Mouse (Mus musculus) midbrain, postnatal 0 days (tissue): ENCODE results near the gene Supt20. TPM values are rescaled to one million over a fixed set of nuclear protein-coding genes. Genes with fewer than 3 reads are reported as not detected.
"Not testable (repeated sequence)": the region's sequence is repeated elsewhere in the genome, so short reads cannot be mapped to it uniquely, and the experiment has no call there.

Experiments
- ATAC-seq: fragments of 200-750 bp; cut with Nextera tagmentation; 2 replicates; pipeline ENCODE4 v1.8.0; 2017; ENCODE audit warnings: moderate number of reproducible peaks, mild to moderate bottlenecking, moderate TSS enrichment, moderate library complexity; ENCODE audit not compliant: low FRiP score
- DNase-seq: peaks from one replicate; pipeline ENCODE4 v3.0.0-alpha.2; 2015; ENCODE audit warnings: low spot score
- H3K27ac ChIP-seq: fragments of 300-500 bp; sonication (generic); 2 replicates; pipeline ENCODE4 v1.5.1; 2014; ENCODE audit warnings: low read depth, mild to moderate bottlenecking, low read length, mixed read lengths
- H3K27me3 ChIP-seq: fragments of 300-500 bp; sonication (generic); 2 replicates; pipeline ENCODE4 v1.6.1; 2014; ENCODE audit warnings: low read length, control low read depth, mixed read lengths; ENCODE audit not compliant: insufficient read depth
- H3K36me3 ChIP-seq: fragments of 300-500 bp; sonication (generic); 2 replicates; pipeline ENCODE4 v1.6.1; 2014; ENCODE audit warnings: low read length, control low read depth, mixed read lengths; ENCODE audit not compliant: insufficient read depth
- H3K4me1 ChIP-seq: fragments of 300-500 bp; sonication (generic); 2 replicates; pipeline ENCODE4 v1.6.1; 2014; ENCODE audit warnings: mild to moderate bottlenecking, control low read depth, antibody characterized with exemption, low read length, mixed read lengths; ENCODE audit not compliant: insufficient read depth
- H3K4me2 ChIP-seq: fragments of 300-500 bp; sonication (generic); 2 replicates; pipeline ENCODE4 v1.6.1; 2014; ENCODE audit warnings: low read depth, mild to moderate bottlenecking, low read length, mixed read lengths; ENCODE audit not compliant: poor library complexity, severe bottlenecking
- H3K4me3 ChIP-seq: fragments of 300-500 bp; sonication (generic); 2 replicates; pipeline ENCODE4 v1.5.1; 2014; ENCODE audit warnings: low read depth, mild to moderate bottlenecking, low read length, moderate library complexity
- H3K9ac ChIP-seq: fragments of 300-500 bp; sonication (generic); replicated peaks from 2 replicates; pipeline ENCODE4 v1.6.1; 2014; ENCODE audit warnings: mild to moderate bottlenecking, low read length, moderate library complexity, mixed read lengths; ENCODE audit not compliant: poor library complexity, severe bottlenecking
- H3K9me3 ChIP-seq: fragments of 300-500 bp; sonication (generic); 2 replicates; pipeline ENCODE4 v1.6.1; 2016; ENCODE audit warnings: low read length, control low read depth
- CTCF ChIP-seq: IDR thresholded peaks from 2 replicates; pipeline ENCODE4 v1.5.1; 2016; ENCODE audit warnings: antibody characterized with exemption, mild to moderate bottlenecking
- WGBS: fragments of 180-500 bp; shearing (Covaris S2); extraction: QIAGEN DNeasy Blood & Tissue Kit; methylation state at CpG from one replicate; pipeline ENCODE4 v1.1.7; 2014; 5-methylcytosine and 5-hydroxymethylcytosine counted together
- polyA plus RNA-seq: library from polyadenylated mRNA; unstranded; fragments of >200 nt; fragmentation: Nextera tagmentation; extraction: Ambion mirVana; gene quantifications from 2 replicates; pipeline ENCODE4 v1.2.1, GENCODE M21; 2015
- total RNA-seq: library from RNA; depleted of rRNA; stranded (reverse); fragments of >200 nt; gene quantifications from 2 replicates; pipeline ENCODE4 v1.2.3, GENCODE M21; 2014

Gene Supt20
- total and polyA plus RNA-seq, 2 experiments from 2014 or later, result 34.7 to 60.8 TPM

DNA sequence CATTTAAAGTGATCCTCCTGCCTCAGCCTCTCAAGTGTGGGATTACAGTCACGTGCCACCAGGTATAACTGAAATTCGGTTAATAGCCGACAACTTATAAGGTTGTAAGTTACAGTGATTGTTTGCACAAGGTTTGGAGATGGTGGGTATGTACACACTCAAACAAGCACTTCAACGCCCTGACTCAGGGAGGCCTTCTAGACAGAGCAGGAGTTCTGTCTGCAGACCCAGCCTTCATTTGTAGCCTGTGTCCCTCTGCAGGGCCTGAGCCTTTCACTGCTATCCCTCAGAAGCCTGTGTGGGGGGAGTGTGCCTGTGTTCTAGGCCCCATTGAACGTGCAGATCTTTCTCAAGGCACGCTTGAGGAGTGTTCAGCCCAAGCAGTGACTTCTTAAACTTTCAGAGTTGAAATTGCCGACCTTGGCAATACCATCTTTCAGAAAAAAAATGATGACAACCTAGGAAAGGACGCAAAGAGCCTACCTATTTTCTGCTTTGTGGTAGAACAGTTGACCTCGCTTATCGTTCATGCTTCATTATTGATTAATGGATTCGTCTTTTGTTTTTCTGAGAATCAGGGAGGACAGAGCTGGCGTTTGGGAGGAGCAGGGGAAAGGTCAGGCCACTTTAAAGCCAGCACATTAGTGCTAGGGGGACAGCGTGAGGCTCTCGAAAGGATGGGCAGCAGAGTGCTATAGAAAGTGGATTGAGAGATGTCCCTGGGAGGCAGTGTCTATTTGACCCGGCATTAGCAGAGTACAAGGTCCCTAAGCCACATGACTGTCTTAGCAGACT lies 67.9 kb downstream of the Supt20 start:
- TF ChIP-seq CTCF, result no peak

GRCm38 (mm10) chr3:54761258-54761657 lies 68.7 kb downstream of the Supt20 start:
- no peak for TF ChIP-seq CTCF
- Histone ChIP-seq H3K36me3 (no peaks in the 10 kb centered on the region), H3K4me1 (no peaks in the 10 kb centered on the region; the same call in 1 of the 2 replicates), H3K4me3 (no peak overlapping the region), H3K27me3 (no peaks in the 10 kb centered on the region; the same call in 1 of the 2 replicates), H3K9ac (no peak overlapping the region), H3K4me2 (no peak overlapping the region), H3K9me3 (no peaks in the 10 kb centered on the region), H3K27ac (no peak overlapping the region)
- DNase-seq (no peak), ATAC-seq (no peak)
- 92% methylated on average over 1 of the region's 1 CpGs for WGBS

More for the DNA sequence above, 67.9 kb downstream of the Supt20 start:
- Histone ChIP-seq H3K36me3 (no peaks in the 10 kb centered on the region), H3K27me3 (no peaks in the 10 kb centered on the region; the same call in 1 of the 2 replicates), H3K9ac (no peak overlapping the region), H3K9me3 (no peaks in the 10 kb centered on the region), H3K4me2 (no peak overlapping the region), H3K4me1 (no peaks in the 10 kb centered on the region; the same call in 1 of the 2 replicates), H3K4me3 (no peak overlapping the region), H3K27ac (no peak overlapping the region)
- 60% methylated on average over 15 of the region's 15 CpGs for WGBS
- DNase-seq (no peak), ATAC-seq (no peak)

GRCm38 (mm10) chr3:54764418-54764817 lies 71.8 kb downstream of the Supt20 start:
- Histone ChIP-seq H3K36me3 (no peaks in the 10 kb centered on the region), H3K27ac (no peak overlapping the region), H3K9me3 (no peaks in the 10 kb centered on the region), H3K9ac (no peak overlapping the region), H3K4me1 (no peaks in the 10 kb centered on the region), H3K4me2 (peak overlapping the region; percentile 38), H3K27me3 (no peaks in the 10 kb centered on the region), H3K4me3 (peak overlapping the region; percentile 20; the same call in 1 of the 2 replicates)
- no peak for TF ChIP-seq CTCF
- 53% methylated on average over 18 of the region's 18 CpGs for WGBS
- DNase-seq (peak; percentile 81), ATAC-seq (peak; percentile 90)

GRCm38 (mm10) chr3:54765521-54765920 lies 72.9 kb downstream of the Supt20 start:
- not testable (repeated sequence) for H3K4me2 ChIP-seq, DNase-seq, H3K4me3 ChIP-seq, H3K9me3 ChIP-seq, ATAC-seq, H3K36me3 ChIP-seq, H3K27ac ChIP-seq, H3K9ac ChIP-seq, H3K27me3 ChIP-seq, H3K4me1 ChIP-seq
- 94% methylated on average over 6 of the region's 6 CpGs for WGBS
- TF ChIP-seq CTCF, result peak; percentile 51

DNA sequence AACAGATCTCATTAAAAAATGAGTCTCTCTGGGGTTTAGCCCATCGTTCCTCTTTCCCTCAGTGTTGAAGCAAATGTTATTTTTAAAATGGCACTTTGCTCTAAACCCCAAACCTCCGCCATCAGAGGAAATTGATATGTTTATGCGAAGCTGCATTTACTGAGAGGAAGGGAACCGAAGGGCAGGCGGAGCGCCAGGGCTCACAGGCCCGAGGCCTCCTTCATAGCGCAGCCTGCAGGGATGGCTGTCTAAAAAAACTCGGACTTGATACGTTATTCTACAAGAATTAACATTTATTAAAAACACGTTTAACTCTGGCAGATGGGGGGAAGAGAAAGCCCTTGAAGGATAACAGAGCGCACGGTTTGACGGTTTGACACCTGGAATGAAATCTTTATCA lies 73.4 kb downstream of the Supt20 start:
- Histone ChIP-seq H3K9me3 (no peaks in the 10 kb centered on the region), H3K4me2 (no peak overlapping the region), H3K4me1 (no peaks in the 10 kb centered on the region), H3K27me3 (no peaks in the 10 kb centered on the region), H3K4me3 (no peak overlapping the region), H3K36me3 (no peaks in the 10 kb centered on the region), H3K27ac (no peak overlapping the region), H3K9ac (no peak overlapping the region)
- no peak for TF ChIP-seq CTCF
- ATAC-seq (no peak), DNase-seq (no peak)
- 84% methylated on average over 14 of the region's 14 CpGs for WGBS

GRCm38 (mm10) chr3:54766811-54767210 lies 74.2 kb downstream of the Supt20 start:
- Histone ChIP-seq H3K9me3 (no peaks in the 10 kb centered on the region), H3K4me2 (no peak overlapping the region), H3K27ac (no peak overlapping the region), H3K36me3 (no peaks in the 10 kb centered on the region), H3K4me3 (no peak overlapping the region), H3K9ac (no peak overlapping the region), H3K4me1 (no peaks in the 10 kb centered on the region), H3K27me3 (no peaks in the 10 kb centered on the region)
- no peak for ATAC-seq
- WGBS, result 94% methylated on average over 5 of the region's 5 CpGs
- DNase-seq, result no peak
- TF ChIP-seq CTCF, result no peak
